Mouse (Mus musculus) ES-E14 (cell line): Measurements from ENCODE around the gene S1pr5. TPM values are rescaled to one million over a fixed set of nuclear protein-coding genes. Genes with fewer than 3 reads are reported as not detected.
"Not testable (repeated sequence)": the region's sequence is repeated elsewhere in the genome, so short reads cannot be mapped to it uniquely, and the experiment has no call there.

Source experiments
- DNase-seq: peaks from one replicate; pipeline ENCODE4 v3.0.0-alpha.2; 2013; ENCODE audit warnings: low read depth, low spot score
- H3K27ac ChIP-seq: 2 replicates; pipeline ENCODE4 v1.5.1; 2012; ENCODE audit warnings: low read depth, mild to moderate bottlenecking, low read length, moderate library complexity, mixed read lengths; ENCODE audit not compliant: poor library complexity, insufficient read depth, severe bottlenecking
- H3K36me3 ChIP-seq: 2 replicates; pipeline ENCODE4 v1.6.1; 2012; ENCODE audit warnings: mild to moderate bottlenecking, low read length, moderate library complexity, mixed read lengths; ENCODE audit not compliant: control insufficient read depth, poor library complexity, insufficient read depth, severe bottlenecking
- H3K4me1 ChIP-seq, 2 experiments: fragments of 150-350 bp in 1 of 2; sonication (generic) in 1 of 2; 2 replicates each; pipeline ENCODE4 v1.6.1; 2012; ENCODE audit warnings: low read length in 2 of 2, mild to moderate bottlenecking in 1 of 2, mixed read lengths in 1 of 2; ENCODE audit not compliant: control insufficient read depth in 2 of 2, insufficient read depth in 2 of 2, poor library complexity in 1 of 2
- H3K4me3 ChIP-seq, 2 experiments: fragments of 150-350 bp in 1 of 2; sonication (generic) in 1 of 2; 2 replicates each; pipeline ENCODE4 v1.5.1; 2012; ENCODE audit warnings: low read length in 2 of 2, low read depth in 1 of 2, mild to moderate bottlenecking in 1 of 2, mixed read lengths in 1 of 2; ENCODE audit not compliant: insufficient read depth in 1 of 2, poor library complexity in 1 of 2, severe bottlenecking in 1 of 2
- H3K9ac ChIP-seq: 2 replicates; pipeline ENCODE4 v1.6.1; 2012; ENCODE audit warnings: low read depth, mild to moderate bottlenecking, low read length, mixed read lengths; ENCODE audit not compliant: poor library complexity, insufficient read depth, severe bottlenecking
- H3K9me3 ChIP-seq: fragments of 150-350 bp; sonication (generic); 2 replicates; pipeline ENCODE4 v1.6.1; 2012; ENCODE audit warnings: low read depth, mild to moderate bottlenecking, low read length; ENCODE audit not compliant: control insufficient read depth, insufficient read depth
- CHD2 ChIP-seq: IDR thresholded peaks from 2 replicates; pipeline ENCODE4 v1.6.1; 2014; ENCODE audit warnings: mild to moderate bottlenecking, low read depth, low read length, inconsistent platforms
- HCFC1 ChIP-seq: IDR thresholded peaks from 2 replicates; pipeline ENCODE4 v1.6.1; 2012; ENCODE audit warnings: low read length, inconsistent platforms, borderline replicate concordance; ENCODE audit not compliant: insufficient read depth
- MAFK ChIP-seq: IDR thresholded peaks from 2 replicates; pipeline ENCODE4 v1.6.1; 2014; ENCODE audit warnings: mild to moderate bottlenecking, low read depth, low read length, inconsistent platforms; ENCODE audit not compliant: insufficient read depth
- ZC3H11A ChIP-seq: IDR thresholded peaks from 2 replicates; pipeline ENCODE4 v1.6.1; 2012; ENCODE audit warnings: low read depth, mild to moderate bottlenecking, inconsistent platforms, low read length, borderline replicate concordance
- ZNF384 ChIP-seq: IDR thresholded peaks from 2 replicates; pipeline ENCODE4 v1.6.1; 2012; ENCODE audit warnings: low read depth, low read length, inconsistent platforms
- in situ Hi-C, 2 experiments: fragments of 600-800 bp; cut with MboI; formaldehyde crosslinking; loops; one replicate each; pipeline ENCODE4 v1.15.1; 2025; ENCODE audit warnings: low sequenced_read_pairs in 2 of 2, inconsistent platforms in 1 of 2; ENCODE audit not compliant: unreplicated experiment in 2 of 2
- total RNA-seq: library from RNA; depleted of rRNA; stranded (reverse); fragments of 300-350 nt; gene quantifications from 2 replicates; pipeline ENCODE4 v1.2.3, GENCODE M21; 2012

Gene S1pr5
- total RNA-seq, 1 experiment: 0.27 TPM

- no peaks in the 10 kb centered on the region for H3K9me3 ChIP-seq
- no peak overlapping the region for H3K27ac ChIP-seq
- no peak overlapping the region for H3K4me3 ChIP-seq
- no peak for DNase-seq
- peaks cover 87% of the 10 kb centered on the region for H3K36me3 ChIP-seq
- no peak overlapping the region for H3K9ac ChIP-seq
- in situ Hi-C loops: no loop called here
- 0 out of 4 replicates have a peak, but pooled peaks cover 0 to 2% of the 10 kb centered on the region in 2 experiments for H3K4me1 ChIP-seq
- TF ChIP-seq HCFC1 (no peak), ZC3H11A (no peak), MAFK (no peak), ZNF384 (no peak), CHD2 (no peak)
Observed at GRCm38 (mm10) chr9:21273094-21273493, 24.9 kb upstream of the S1pr5 start.

DNA sequence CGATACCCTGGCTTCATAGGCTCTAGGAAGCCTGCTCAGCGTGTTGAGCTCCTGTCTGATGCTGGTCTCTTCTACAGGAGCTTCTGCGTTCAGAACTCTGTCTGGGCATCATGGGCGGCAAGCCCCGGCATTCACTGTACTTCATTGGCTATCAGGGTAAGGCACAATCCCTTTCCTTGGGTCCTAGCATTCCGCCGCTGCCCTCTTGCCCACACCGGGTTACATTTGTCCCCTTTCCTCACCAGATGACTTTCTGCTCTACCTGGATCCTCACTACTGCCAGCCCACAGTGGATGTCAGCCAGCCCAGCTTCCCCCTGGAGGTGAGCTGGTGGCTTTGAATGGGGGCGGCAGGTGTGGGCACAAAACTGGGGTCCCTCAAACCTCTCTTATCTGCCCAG lies 24.1 kb upstream of the S1pr5 start:
- no peak for DNase-seq
- in situ Hi-C loops: no loop called here
- TF ChIP-seq ZNF384: no peak
- TF ChIP-seq CHD2: no peak
- TF ChIP-seq HCFC1: no peak
- no peak for TF ChIP-seq MAFK
- no peak for TF ChIP-seq ZC3H11A
- Histone ChIP-seq H3K27ac (no peak overlapping the region), H3K9me3 (no peaks in the 10 kb centered on the region), H3K4me3 (no peak overlapping the region), H3K4me1 (0 out of 4 replicates have a peak, but pooled peaks cover 0 to 2% of the 10 kb centered on the region in 2 experiments), H3K36me3 (peaks cover 81% of the 10 kb centered on the region), H3K9ac (no peak overlapping the region)

- H3K4me3 ChIP-seq, in situ Hi-C loops, H3K9me3 ChIP-seq, H3K4me1 ChIP-seq, H3K27ac ChIP-seq, H3K9ac ChIP-seq, DNase-seq: not testable (repeated sequence)
- TF ChIP-seq ZNF384: 0 out of 2 replicates have a peak, but pooled peaks have one; percentile 37
- H3K36me3 ChIP-seq: peaks cover 59% of the 10 kb centered on the region
Observed at GRCm38 (mm10) chr9:21269590-21269989, 21.3 kb upstream of the S1pr5 start.

DNA sequence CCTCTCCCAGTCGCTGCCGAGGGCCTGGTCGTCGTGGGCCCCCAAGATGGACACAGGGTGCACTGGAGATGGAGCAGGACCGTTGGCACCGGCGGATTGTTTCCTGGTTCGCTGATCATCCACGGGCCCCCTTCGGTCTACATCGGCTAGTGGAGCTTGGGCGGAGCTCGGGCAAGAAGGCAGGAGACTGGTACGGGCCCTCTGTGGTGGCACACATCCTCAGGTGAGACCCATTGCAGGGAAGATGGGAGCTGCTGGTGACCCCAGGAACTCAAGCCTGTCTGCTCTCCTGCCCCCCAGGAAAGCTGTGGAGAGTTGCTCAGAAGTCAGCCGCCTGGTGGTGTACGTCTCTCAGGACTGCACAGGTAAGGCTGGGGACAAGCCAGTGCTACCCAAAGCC lies 20.1 kb upstream of the S1pr5 start:
- Histone ChIP-seq H3K9me3 (no peaks in the 10 kb centered on the region), H3K4me1 (peaks cover 2 to 4% of the 10 kb centered on the region in 2 experiments; a peak in 2 of 4 replicates), H3K36me3 (peaks cover 47% of the 10 kb centered on the region), H3K9ac (no peak overlapping the region), H3K27ac (no peak overlapping the region), H3K4me3 (no peak overlapping the region)
- no peak for TF ChIP-seq CHD2
- no peak for TF ChIP-seq ZC3H11A
- no peak for TF ChIP-seq HCFC1
- no peak for TF ChIP-seq MAFK
- TF ChIP-seq ZNF384: no peak
- no peak for DNase-seq
- in situ Hi-C loops: no loop called here

DNA sequence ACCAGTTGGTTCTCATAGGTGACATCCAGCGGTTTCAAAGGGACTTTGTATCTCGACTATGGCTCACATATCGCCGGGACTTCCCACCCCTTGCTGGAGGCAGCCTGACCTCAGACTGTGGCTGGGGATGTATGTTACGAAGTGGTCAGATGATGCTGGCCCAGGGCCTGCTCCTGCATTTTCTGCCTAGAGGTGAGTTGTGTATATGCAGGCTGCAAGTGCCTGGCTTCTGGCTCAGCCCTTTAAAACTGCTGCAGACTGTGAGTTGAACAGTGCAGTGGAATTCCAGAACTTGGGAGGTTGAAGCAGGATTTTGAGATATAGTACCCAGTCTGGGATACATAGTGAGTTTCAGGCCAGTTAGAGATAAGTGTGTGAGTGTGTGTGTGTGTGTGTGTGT lies 18.6 kb upstream of the S1pr5 start:
- H3K4me1 ChIP-seq: peaks cover 3 to 4% of the 10 kb centered on the region in 2 experiments; a peak in 3 of 4 replicates
- no peak for DNase-seq
- in situ Hi-C loops: no loop called here
- TF ChIP-seq HCFC1 (no peak), MAFK (no peak), CHD2 (no peak), ZNF384 (no peak), ZC3H11A (no peak)
- H3K9ac ChIP-seq: 0 out of 2 replicates have a peak overlapping the region, but pooled peaks have one; percentile 10
- peaks cover 32% of the 10 kb centered on the region for H3K36me3 ChIP-seq
- no peaks in the 10 kb centered on the region for H3K9me3 ChIP-seq
- no peak overlapping the region for H3K4me3 ChIP-seq
- H3K27ac ChIP-seq: no peak overlapping the region
